Mouse (Mus musculus): ENCODE results near the gene Wdr25. TPM values are rescaled to one million over a fixed set of nuclear protein-coding genes. Genes with fewer than 3 reads are reported as not detected.

The Wdr25 gene
- polyA plus RNA-seq, 1 experiment from 2014 or later: 10.4 TPM

- H3K4me3 ChIP-seq: no peak overlapping the region
- no peak overlapping the region for H3K27ac ChIP-seq (replicated peaks)
- no peaks in the 10 kb centered on the region; the same call in 1 of the 2 replicates for H3K27me3 ChIP-seq (replicated peaks; ENCODE audit: low read depth, poor library complexity, severe bottlenecking)
- 85% methylated on average over 14 of the region's 14 CpGs for WGBS
- DNase-seq (ENCODE audit: low spot score): no peak
- H3K4me1 ChIP-seq: peaks cover 50% of the 10 kb centered on the region
- no peaks in the 10 kb centered on the region for H3K36me3 ChIP-seq (replicated peaks)
- H3K9me3 ChIP-seq: no peaks in the 10 kb centered on the region
Measured at GRCm38 (mm10) chr12:108981941-108982683, 88.7 kb downstream of the Wdr25 start.

- DNase-seq (ENCODE audit: low spot score): no peak
- no peaks in the 10 kb centered on the region; the same call in 1 of the 2 replicates for H3K27me3 ChIP-seq (replicated peaks; ENCODE audit: low read depth, poor library complexity, severe bottlenecking)
- H3K4me1 ChIP-seq: peaks cover 51% of the 10 kb centered on the region
- H3K36me3 ChIP-seq (replicated peaks): no peaks in the 10 kb centered on the region
- H3K9me3 ChIP-seq: no peaks in the 10 kb centered on the region
- H3K4me3 ChIP-seq: no peak overlapping the region
- no peak overlapping the region for H3K27ac ChIP-seq (replicated peaks)
- WGBS: 76% methylated on average over 6 of the region's 6 CpGs
Measured at GRCm38 (mm10) chr12:108982684-108982960, 89.2 kb downstream of the Wdr25 start.

DNA sequence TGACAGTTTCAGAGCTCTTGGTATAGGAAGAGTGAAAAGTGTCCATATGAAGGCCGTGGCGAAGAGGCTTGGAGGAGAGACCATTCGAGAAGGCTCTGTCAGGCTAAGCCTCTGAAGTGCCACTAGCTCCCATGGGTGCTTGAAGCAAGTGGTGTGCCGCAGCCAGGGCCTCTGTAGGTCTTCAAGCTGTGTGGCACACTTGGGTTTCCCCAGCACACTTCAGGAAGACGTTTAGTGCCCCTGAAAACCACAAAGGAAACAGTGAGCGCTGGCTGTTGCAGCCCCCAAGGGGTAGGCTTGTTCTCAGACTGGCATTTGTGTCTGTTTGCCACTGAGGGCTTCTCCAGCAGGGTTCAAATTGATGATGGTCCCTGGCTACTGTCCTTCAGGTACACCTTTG, 90.1 kb downstream of the Wdr25 start:
- Histone ChIP-seq H3K36me3 (replicated peaks) (no peaks in the 10 kb centered on the region), H3K4me1 (peaks cover 43% of the 10 kb centered on the region), H3K27me3 (replicated peaks; ENCODE audit: low read depth, poor library complexity, severe bottlenecking) (no peaks in the 10 kb centered on the region; the same call in 1 of the 2 replicates), H3K4me3 (no peak overlapping the region), H3K9me3 (no peaks in the 10 kb centered on the region), H3K27ac (replicated peaks) (no peak overlapping the region)
- 84% methylated on average over 6 of the region's 6 CpGs for WGBS
- DNase-seq (ENCODE audit: low spot score): no peak

DNA sequence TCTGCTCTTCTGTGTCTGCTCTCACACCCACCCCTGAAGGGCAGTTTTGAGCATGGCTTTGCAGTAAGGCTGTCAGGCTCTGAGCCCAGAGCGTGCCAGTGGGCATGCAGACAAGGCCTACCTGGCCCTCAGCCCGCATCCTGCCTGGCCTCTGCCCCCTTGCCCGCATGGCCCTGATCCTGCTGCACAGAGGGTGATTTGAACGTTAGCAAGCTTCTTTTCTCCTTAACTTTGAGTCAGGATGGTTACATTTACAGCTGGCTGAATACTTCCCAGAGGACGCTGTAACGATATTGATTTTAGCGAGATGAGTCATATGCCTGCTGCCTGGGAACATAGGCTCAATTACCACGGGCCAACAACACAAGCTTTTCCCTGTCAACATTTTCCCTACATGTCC, 91.0 kb downstream of the Wdr25 start:
- Histone ChIP-seq H3K9me3 (no peaks in the 10 kb centered on the region), H3K36me3 (replicated peaks) (no peaks in the 10 kb centered on the region), H3K4me1 (peaks cover 33% of the 10 kb centered on the region), H3K27me3 (replicated peaks; ENCODE audit: low read depth, poor library complexity, severe bottlenecking) (no peaks in the 10 kb centered on the region; the same call in 1 of the 2 replicates), H3K4me3 (no peak overlapping the region), H3K27ac (replicated peaks) (peak overlapping the region; percentile 10)
- no peak for DNase-seq (ENCODE audit: low spot score)
- 82% methylated on average over 8 of the region's 8 CpGs for WGBS

DNA sequence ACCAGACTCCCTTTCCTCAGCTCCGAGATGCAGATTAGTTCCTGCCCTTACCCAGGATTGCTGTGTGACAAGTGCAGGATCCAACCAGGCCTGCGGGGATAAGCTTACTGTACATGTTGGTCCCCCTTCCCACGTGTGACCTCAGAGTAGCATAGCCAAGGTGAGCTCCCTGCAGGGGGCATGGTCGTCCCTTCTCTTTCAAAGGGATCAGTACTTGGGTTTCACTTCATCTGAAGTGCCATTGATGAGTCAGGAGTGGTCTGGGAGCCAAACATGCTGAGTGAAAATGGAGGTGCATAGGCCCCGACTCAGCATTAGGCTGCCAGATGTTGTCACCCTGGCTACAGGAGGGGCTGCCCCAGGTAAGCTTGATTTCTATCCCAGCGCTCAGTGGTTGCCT, 91.6 kb downstream of the Wdr25 start:
- H3K27ac ChIP-seq (replicated peaks): no peak overlapping the region
- H3K27me3 ChIP-seq (replicated peaks; ENCODE audit: low read depth, poor library complexity, severe bottlenecking): no peaks in the 10 kb centered on the region; the same call in 1 of the 2 replicates
- peaks cover 28% of the 10 kb centered on the region for H3K4me1 ChIP-seq
- H3K4me3 ChIP-seq: no peak overlapping the region
- no peak for DNase-seq (ENCODE audit: low spot score)
- H3K36me3 ChIP-seq (replicated peaks): no peaks in the 10 kb centered on the region
- H3K9me3 ChIP-seq: no peaks in the 10 kb centered on the region
- WGBS: 73% methylated on average over 6 of the region's 6 CpGs

GRCm38 (mm10) chr12:108987448-108987847, 94.0 kb downstream of the Wdr25 start:
- Histone ChIP-seq H3K4me3 (no peak overlapping the region), H3K4me1 (peaks cover 22% of the 10 kb centered on the region), H3K27me3 (replicated peaks; ENCODE audit: low read depth, poor library complexity, severe bottlenecking) (no peaks in the 10 kb centered on the region), H3K27ac (replicated peaks) (no peak overlapping the region), H3K36me3 (replicated peaks) (no peaks in the 10 kb centered on the region), H3K9me3 (no peaks in the 10 kb centered on the region)
- 73% methylated on average over 9 of the region's 9 CpGs for WGBS
- DNase-seq (ENCODE audit: low spot score): no peak

DNA sequence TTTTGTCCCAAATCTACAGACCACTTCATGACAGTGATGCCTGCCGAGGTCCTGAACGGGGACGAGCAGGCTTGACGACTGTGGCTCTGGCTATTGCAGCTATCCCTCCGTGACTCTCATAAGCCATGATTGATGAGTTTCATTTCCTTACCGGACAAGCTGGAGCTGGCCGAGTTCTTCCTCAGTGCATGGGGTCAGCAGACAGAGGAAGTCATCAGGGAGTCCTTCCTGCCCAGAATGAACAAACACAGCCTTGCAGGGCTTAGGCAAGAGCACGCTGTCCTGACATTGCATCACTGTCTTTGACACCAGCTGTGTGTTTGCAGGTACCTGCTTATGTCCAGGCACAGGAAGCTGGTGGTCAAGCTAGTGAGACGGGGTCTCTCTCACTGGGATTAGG, 97.0 kb downstream of the Wdr25 start:
- Histone ChIP-seq H3K9me3 (no peaks in the 10 kb centered on the region), H3K4me3 (no peak overlapping the region), H3K36me3 (replicated peaks) (no peaks in the 10 kb centered on the region), H3K27me3 (replicated peaks; ENCODE audit: low read depth, poor library complexity, severe bottlenecking) (no peaks in the 10 kb centered on the region), H3K4me1 (peaks cover 27% of the 10 kb centered on the region), H3K27ac (replicated peaks) (no peak overlapping the region)
- DNase-seq (ENCODE audit: low spot score): no peak
- WGBS: 71% methylated on average over 9 of the region's 9 CpGs

GRCm38 (mm10) chr12:108993046-108993445, 99.6 kb downstream of the Wdr25 start:
- H3K4me1 ChIP-seq: peaks cover 21% of the 10 kb centered on the region
- H3K4me3 ChIP-seq: no peak overlapping the region
- WGBS: 64% methylated on average over 2 of the region's 2 CpGs
- no peak for DNase-seq (ENCODE audit: low spot score)
- H3K36me3 ChIP-seq (replicated peaks): no peaks in the 10 kb centered on the region
- no peak overlapping the region for H3K27ac ChIP-seq (replicated peaks)
- H3K9me3 ChIP-seq: no peaks in the 10 kb centered on the region
- no peaks in the 10 kb centered on the region for H3K27me3 ChIP-seq (replicated peaks; ENCODE audit: low read depth, poor library complexity, severe bottlenecking)

- H3K4me3 ChIP-seq: peak overlapping the region; percentile 34
Measured at GRCm38 (mm10) chr12:108994436-108995031, 101.1 kb downstream of the Wdr25 start.

DNA sequence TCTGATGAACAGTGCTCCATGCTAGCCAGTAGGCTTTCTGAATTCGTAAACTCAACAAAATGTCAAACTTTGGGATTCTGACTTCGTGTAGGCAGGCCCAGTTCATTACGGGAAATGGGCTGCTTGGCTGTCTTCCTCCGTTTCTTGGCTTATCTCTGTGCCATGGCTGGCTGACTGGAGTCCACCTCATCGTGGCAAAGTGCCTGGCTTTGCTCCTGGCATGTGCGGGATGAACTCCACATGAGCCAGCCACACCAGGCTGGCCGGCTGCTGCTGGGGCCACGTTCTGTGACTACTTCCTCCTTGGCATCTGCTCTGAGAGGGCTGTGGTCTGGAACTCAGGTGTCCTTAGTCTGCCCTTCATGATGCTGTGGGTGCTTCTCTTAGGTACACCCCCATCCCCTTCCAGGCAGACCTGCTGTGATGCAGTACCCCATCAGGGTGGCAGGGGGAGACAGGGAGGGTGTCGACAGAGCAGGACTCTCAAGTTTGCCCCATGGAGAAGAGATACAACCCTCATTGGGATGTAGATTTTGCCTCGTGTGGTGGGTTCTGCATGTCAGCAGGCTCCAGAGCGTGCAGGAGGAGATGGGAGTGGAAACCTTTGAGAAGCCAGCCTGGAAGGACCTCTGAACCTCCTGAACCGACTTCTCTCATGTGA, 102.7 kb downstream of the Wdr25 start:
- Histone ChIP-seq H3K27ac (replicated peaks) (no peak overlapping the region), H3K9me3 (no peaks in the 10 kb centered on the region), H3K27me3 (replicated peaks; ENCODE audit: low read depth, poor library complexity, severe bottlenecking) (no peaks in the 10 kb centered on the region), H3K4me1 (peaks cover 25% of the 10 kb centered on the region), H3K4me3 (no peak overlapping the region), H3K36me3 (replicated peaks) (no peaks in the 10 kb centered on the region)
- no peak for DNase-seq (ENCODE audit: low spot score)
- 79% methylated on average over 12 of the region's 12 CpGs for WGBS

More at GRCm38 (mm10) chr12:108994436-108995031, 101.1 kb downstream of the Wdr25 start:
- no peaks in the 10 kb centered on the region for H3K36me3 ChIP-seq (replicated peaks)
- no peak overlapping the region for H3K27ac ChIP-seq (replicated peaks)
- 12% methylated on average over 19 of the region's 19 CpGs for WGBS
- H3K4me1 ChIP-seq: peaks cover 28% of the 10 kb centered on the region
- H3K9me3 ChIP-seq: no peaks in the 10 kb centered on the region
- H3K27me3 ChIP-seq (replicated peaks; ENCODE audit: low read depth, poor library complexity, severe bottlenecking): no peaks in the 10 kb centered on the region
- DNase-seq (ENCODE audit: low spot score): peak; percentile 89

- 85% methylated on average over 8 of the region's 8 CpGs for WGBS
- H3K27me3 ChIP-seq (replicated peaks; ENCODE audit: low read depth, poor library complexity, severe bottlenecking): no peaks in the 10 kb centered on the region
- peaks cover 25% of the 10 kb centered on the region for H3K4me1 ChIP-seq
- H3K4me3 ChIP-seq: no peak overlapping the region
- H3K9me3 ChIP-seq: no peaks in the 10 kb centered on the region
- no peak for DNase-seq (ENCODE audit: low spot score)
- no peaks in the 10 kb centered on the region for H3K36me3 ChIP-seq (replicated peaks)
- no peak overlapping the region for H3K27ac ChIP-seq (replicated peaks)
Measured at GRCm38 (mm10) chr12:108997249-108997648, 103.8 kb downstream of the Wdr25 start.

GRCm38 (mm10) chr12:109002978-109003377, 109.5 kb downstream of the Wdr25 start:
- H3K4me1 ChIP-seq: peaks cover 7% of the 10 kb centered on the region
- no peaks in the 10 kb centered on the region for H3K36me3 ChIP-seq (replicated peaks)
- H3K27ac ChIP-seq (replicated peaks): no peak overlapping the region
- no peak overlapping the region for H3K4me3 ChIP-seq
- H3K9me3 ChIP-seq: no peaks in the 10 kb centered on the region
- 74% methylated on average over 7 of the region's 7 CpGs for WGBS
- no peak for DNase-seq (ENCODE audit: low spot score)
- no peaks in the 10 kb centered on the region for H3K27me3 ChIP-seq (replicated peaks; ENCODE audit: low read depth, poor library complexity, severe bottlenecking)
